Mouse (Mus musculus) c-Kit-positive CD71-negative TER-119-negative erythroid progenitor cells, embryonic 14.5 days (primary cell): ENCODE data around the gene Sugp1.
A peak's percentile ranks its signal among the peaks of the same experiment; 100 is the strongest.
"Not testable (repeated sequence)": the region's sequence is repeated elsewhere in the genome, so short reads cannot be mapped to it uniquely, and the experiment has no call there.

Experiments
- DNase-seq: peaks from one replicate; pipeline ENCODE4 v3.0.0-alpha.2; 2013; ENCODE audit warnings: low read depth

The Sugp1 gene

GRCm38 (mm10) chr8:70043996-70044395, 1.4 kb downstream of the Sugp1 start:
- no peak for DNase-seq

- no peak for DNase-seq
Measured at GRCm38 (mm10) chr8:70049662-70050061, 7.0 kb downstream of the Sugp1 start.

DNA sequence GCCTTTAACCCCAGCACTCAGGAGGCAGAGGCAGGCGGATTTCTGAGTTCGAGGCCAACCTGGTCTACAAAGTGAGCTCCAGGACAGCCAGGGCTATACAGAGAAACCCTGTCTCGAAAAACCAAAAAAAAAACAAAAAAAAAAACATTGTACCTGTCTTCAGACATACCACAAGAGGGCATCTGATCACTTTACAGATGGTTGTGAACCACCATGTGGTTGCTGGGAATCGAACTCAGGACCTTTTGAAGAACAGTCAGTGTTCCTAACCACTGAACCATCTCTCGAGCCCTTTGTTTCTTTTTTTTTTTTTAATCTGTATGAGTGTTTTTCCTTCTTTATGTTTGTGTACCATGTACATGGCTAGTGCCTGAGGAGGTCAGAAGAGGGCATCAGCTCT, 7.8 kb downstream of the Sugp1 start:
- not testable (repeated sequence) for DNase-seq

GRCm38 (mm10) chr8:70057721-70058120, 15.1 kb downstream of the Sugp1 start:
- DNase-seq = no peak

- no peak for DNase-seq
Measured at GRCm38 (mm10) chr8:70071836-70072440, 29.3 kb downstream of the Sugp1 start.

DNA sequence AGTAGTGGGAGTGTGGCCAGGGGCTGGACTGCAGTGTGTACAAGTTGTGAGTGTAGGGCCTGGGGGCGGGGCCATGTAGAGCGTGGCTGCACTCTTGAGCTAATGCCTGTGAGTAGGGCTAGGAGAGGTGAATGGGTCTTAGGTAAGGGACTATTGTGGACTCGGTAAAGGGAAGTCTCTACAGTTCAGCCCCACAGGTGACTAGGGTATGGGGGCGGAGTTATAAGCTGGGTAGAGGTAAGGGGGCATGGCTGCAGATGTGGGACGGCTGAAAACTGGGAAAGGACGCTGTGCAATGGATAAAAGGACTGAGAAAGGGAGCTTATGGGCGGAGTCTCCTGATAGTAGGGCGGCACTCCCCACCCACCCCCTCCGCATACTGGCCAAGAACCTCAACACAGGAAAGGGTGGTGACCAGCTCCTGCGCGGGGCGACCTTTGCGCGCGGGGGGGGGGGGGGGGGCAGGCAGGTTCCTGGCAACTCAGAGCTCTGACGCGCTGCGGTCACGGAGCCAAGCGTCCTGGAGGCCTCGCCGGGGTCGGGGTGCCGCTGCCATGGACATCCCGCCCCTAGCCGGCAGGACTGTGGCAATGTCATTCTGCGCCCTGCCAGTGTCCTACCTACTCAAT, 29.9 kb downstream of the Sugp1 start, which contains the start of gene Tm6sf2:
TSS of gene Tm6sf2 (plus strand) at position 484 of the 629 bp plus-strand sequence.
- DNase-seq = peak; percentile 29

- no peak for DNase-seq
Measured at GRCm38 (mm10) chr8:70073120-70073519, 30.5 kb downstream of the Sugp1 start.

DNA sequence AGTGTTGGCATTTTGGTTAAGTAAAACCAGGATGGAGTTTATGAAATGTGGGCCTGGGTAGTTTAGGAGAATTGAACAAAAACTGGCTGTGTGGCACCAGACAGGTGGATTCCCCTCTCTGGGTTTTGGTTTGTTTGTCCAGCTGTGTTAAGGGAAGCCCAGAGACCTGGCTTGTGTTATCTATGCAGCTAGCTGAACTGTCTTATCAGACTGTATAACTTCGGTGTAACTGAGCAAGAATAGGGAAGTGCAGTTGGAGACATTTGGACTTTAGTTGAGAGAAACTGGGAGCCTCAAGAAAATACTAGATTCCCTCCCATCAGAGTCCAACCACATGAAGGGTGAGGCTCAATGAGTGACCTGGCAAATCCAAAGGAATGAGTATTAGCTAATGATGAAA, 31.1 kb downstream of the Sugp1 start:
- DNase-seq = no peak

- DNase-seq = no peak
Measured at GRCm38 (mm10) chr8:70081976-70082375, 39.4 kb downstream of the Sugp1 start.

GRCm38 (mm10) chr8:70083285-70083684, 40.7 kb downstream of the Sugp1 start, which contains the start of gene Hapln4:
Gene Hapln4 (plus strand): TSS chr8:70083457.
- DNase-seq = no peak

DNA sequence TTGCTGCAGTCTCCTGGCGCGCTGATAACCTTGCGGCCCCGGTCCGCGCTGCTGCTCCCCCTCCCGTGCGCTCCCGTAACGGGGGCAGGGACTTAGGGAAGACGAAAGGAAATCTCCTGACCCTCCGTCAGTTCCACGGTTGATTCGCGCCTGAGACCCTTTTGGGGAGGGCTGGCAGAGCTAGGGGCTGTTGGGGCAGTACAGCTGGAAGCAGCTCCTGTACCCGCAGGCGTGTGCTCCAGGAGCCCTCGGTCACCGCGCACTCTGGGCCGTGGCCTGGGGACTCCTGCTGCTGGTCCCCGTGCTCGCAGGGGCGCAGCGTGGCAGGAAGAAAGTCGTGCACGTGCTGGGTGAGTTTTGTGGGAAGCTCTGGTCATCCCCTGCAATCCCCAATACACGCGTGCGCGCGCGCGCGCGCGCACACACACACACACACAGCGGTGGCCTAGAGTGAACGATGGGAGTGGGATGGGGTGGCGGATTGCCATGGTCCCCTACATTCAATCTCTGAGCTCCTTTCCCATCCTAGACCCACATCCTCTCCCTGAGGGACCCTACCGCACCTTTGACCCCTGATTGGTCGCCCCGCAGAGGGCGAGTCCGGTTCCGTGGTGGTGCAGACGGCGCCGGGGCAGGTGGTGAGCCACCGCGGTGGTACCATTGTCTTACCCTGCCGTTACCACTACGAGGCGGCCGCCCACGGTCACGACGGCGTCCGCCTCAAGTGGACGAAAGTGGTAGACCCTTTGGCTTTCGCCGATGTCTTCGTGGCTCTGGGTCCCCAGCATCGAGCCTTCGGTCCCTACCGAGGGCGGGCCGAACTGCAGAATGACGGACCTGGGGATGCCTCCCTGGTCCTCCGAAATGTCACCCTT, 41.8 kb downstream of the Sugp1 start:
- DNase-seq = no peak

- no peak for DNase-seq
Measured at GRCm38 (mm10) chr8:70086151-70086550, 43.5 kb downstream of the Sugp1 start.

DNA sequence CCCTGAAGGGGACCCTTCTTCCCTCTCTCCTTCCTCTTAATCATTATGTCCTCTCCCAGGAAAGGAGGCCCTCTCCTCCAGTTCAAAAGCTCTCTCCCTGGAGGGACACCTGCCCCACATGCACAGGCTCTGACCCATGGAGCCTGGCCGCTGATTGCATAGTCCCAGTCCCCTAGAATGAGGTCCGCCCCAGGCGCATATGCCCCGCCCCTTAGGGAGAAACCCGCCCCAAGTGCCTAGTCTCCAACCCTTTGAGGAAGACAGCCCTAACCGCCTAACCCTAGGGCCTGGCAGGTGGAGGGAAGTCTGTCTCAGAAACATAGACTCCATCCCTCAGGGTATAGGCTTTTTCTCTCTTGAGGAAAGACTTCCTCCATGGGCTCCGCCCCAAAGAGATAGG, 44.6 kb downstream of the Sugp1 start:
- DNase-seq = no peak

DNA sequence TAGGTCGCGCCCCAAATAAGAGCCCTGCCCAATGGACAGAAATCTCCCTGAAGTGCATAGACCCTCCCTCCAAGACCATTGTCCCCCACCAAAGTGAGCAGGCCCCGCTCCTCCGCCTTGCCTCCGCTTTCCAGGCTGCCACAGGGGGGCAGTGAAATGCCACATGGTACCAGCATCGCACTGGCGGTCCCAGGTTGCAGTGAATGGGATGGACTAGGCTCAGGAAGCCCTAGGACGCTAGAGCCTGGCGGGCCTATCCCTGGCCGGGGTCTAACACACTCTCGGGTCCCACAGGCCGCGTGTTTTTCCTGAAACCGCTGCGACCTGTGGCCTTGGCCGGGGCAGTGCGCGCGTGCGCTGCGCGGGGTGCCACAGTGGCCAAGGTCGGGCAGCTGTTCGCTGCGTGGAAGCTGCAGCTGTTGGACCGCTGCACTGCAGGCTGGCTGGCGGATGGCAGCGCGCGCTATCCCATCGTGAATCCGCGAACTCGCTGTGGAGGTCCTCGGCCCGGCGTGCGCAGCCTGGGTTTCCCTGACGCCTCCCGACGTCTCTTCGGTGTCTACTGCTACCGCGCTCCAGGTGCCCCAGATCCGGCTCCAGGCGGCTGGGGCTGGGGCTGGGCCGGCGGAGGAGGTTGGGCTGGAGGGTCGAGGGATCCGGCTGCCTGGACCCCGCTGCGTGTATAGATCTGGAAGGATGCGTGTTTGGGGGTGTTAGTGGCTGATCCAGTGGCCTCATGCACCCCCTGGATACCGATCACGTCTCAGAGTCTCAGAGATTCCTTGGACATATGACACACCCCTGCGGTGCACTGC, 45.4 kb downstream of the Sugp1 start:
- DNase-seq = no peak

DNA sequence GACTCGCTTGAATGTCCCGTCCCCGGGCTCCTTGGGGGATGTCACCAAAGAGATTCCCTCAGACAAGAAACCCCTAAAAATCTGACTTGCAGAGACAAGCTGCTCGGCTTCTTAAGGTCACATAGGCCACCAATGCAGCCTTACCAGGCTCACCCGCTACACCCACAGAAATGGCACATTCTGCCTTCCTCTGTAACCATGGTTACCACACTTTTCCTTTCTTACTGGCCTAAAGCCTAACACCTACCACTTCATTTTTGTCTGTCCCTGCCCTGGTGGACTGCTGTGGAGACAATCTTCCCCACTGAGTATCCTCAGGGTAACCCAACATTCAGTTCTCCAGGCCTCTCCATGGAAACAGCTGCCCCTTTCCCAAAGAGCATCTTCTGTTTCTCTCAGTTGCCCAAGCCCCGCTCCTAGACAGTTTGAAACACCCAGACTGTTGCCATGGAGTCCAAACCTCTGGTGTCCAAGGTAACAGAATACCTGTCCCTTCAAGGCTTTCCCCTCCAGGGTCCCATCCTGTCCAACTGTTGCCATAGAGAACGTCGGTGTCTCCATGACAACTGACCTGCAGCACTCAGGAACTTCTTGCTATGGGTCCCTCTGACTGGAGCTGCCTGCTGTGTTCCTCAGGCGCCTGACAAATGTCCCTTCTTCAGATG, 46.8 kb downstream of the Sugp1 start:
- no peak for DNase-seq

- DNase-seq = no peak
Measured at GRCm38 (mm10) chr8:70092786-70093185, 50.2 kb downstream of the Sugp1 start.

DNA sequence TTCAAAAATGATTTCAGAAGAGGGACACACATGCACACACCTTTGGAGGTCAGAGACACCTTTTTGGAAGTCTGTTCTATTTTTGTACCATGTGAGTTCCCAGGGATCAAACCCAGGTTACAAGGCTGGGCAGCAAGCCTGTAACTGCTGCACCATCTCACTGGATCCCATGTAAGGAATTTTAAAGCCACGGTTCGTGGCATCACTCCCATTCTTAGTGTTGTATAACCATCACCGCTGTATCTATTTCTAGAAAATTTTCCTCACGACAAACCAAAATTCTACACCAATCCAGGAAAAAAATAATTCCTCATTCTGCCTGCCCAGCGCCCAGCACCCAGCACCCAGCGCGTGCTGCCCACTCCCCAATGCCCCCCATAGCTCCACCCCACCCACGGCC, 56.7 kb downstream of the Sugp1 start:
- DNase-seq = no peak

DNA sequence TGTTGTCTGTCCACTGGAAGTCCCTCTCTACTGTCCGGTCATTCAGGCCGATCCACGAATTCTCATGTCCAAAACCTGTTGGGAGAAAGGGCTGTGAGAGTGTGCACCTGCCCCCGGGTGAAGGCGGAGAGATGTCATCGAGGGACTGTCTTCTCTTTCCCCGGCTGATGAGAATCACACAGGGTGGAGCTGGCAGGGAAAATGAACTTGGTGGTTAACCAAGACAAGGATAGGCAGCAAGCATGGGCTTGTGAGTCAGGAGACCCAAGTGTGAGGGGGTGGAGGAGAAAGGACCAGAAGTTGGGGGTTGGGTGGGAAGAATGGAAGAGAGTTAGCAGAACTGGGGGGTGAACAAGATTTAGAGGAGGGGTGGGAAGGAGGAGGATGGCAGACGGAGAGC, 57.6 kb downstream of the Sugp1 start:
- DNase-seq = no peak

- no peak for DNase-seq
Measured at GRCm38 (mm10) chr8:70104506-70104905, 61.9 kb downstream of the Sugp1 start.

DNA sequence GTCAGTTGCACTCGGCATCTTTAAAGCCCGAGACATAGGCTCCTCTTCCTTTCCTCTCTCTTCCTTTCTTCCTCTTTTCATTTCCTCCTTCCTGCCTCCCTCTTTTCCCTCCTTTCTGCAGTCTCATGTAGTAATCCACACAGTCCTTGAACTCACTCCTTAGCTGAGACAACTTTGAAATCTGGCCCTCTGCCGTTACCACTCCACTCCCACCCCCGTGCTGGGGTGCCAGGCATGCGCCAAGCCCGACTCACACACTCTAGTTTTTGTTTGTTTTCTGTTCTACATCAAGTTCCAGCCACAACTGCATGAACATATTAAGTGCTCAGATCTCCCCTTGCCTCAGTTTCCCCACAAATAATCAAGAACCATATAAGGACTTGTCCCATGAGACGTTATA, 62.3 kb downstream of the Sugp1 start:
- no peak for DNase-seq

- no peak for DNase-seq
Measured at GRCm38 (mm10) chr8:70110451-70110850, 67.8 kb downstream of the Sugp1 start.
